Mouse (Mus musculus) cerebellum, adult 8-10 months (tissue): ENCODE measurements at regions not wholly inside any gene's neighbourhood (a gene's known extent, or its start where the extent isn't known, plus 50 kb on each side); places are given as distances from the start of the nearest gene placed in this dataset.

Experiments
- DNase-seq: peaks from one replicate; pipeline ENCODE4 v3.0.0; 2022

DNA sequence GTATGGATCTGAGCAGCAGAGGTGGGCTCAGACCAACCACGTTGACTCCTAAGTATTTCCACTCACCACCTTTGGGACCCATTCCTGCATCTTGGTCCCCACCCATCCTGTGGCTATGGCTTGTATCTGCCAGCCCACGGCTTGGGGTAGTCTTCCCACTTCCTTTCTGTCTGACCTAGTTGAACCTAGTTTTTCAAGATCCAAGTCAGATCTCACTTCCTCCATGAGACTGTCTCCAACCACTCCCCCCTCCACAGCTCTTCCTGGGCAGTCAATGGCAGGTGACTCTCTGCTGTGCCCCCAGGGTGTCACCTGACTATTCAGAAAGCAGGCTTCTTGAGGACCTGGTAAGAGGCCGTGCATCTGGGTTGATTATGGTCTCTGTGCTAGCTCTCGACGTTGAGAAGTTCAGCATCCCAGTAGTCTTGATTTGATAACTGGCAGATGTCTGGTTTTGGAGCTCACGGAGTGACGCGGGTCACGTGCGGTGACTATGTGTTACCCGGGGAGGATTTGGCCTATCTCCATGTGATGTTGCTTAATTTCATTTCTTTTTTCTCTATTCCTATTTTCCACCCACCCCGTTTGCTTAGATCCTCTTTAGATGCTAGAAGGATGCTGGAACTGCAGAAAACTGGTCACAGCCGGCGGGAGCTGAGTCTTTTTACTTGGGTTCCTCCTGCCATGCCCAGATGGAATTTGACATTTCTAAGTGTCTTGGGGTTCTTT lies 147.5 kb upstream of the Mrps10 start:
- no peak for DNase-seq

DNA sequence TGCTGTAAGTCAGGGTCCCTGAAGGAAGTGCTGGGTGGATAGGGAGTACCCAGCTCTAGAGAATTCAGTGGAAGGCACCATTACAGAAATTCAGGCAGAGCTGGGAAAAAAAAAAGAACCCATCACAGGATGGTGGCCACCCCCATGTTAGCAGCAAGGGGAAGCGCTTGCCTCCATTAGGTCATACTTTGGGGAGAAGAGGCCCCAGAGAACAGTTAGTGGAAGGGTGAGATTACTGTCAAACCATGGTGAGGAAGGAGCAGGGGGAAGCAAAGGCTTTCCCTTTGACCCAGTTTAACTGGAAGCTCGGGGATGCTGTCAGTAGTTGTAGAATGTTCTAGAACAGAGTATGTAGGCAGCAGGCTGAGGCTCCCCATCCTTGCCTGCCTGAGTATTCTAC lies 148.8 kb upstream of the Mrps10 start:
- no peak for DNase-seq

DNA sequence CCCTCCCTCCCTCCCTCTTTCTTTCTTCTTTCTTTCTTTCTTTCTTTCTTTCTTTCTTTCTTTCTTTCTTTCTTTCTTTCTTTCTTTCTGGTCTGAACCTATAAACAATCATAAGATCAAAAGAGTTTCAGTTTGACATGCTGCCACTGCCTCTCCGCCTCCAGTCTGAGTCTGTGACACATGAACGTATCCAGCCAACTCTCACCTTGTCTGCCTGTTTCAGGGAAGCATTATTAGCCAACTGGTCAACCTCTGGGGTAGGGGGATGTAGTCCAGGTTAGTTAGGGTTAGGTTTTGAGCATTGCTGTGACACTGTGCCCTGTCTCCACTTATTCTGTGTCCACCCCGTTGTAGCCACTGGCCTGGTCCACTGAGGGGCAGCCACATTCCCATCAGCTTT lies 152.2 kb upstream of the Mrps10 start:
- no peak for DNase-seq

DNA sequence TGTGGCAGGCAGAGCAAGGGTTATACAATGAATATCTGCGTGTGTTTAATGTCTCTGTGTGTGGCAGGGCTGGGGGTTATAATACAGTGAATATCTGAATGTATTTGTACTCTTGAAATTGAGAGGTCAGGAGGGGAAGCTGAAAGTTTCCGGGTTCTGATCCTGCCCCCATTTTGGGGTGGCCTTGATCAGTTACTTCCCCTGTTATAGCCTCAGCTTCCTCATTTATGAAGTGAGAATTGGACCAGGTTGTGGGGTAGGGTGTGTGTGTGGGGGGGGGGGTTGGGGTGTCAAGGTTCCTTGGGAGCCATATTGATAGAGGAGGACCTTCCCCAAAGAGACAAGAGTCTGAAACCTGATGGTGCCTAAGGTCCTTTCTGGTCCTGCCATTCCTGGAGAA lies 152.8 kb upstream of the Mrps10 start:
- no peak for DNase-seq

DNA sequence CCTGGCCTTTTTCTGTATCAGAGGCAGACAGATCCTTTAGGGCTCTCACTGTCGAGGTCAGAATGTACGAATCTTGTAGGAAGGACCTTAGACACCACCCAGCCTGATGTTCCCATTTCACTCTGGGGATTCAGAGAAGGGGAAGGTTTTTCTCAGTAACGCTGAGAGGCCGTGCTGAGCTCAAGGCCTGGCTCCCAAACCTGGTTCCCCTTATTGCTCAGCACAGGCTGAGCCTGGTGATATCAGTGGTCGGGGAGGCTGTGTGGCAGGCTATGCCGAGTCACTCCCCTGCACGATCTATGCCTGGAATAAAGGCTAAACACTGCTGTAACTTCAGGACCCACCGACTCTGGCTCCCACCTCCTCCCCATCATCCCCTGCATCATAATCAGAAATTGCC lies 154.6 kb upstream of the Mrps10 start:
- DNase-seq, result no peak

DNA sequence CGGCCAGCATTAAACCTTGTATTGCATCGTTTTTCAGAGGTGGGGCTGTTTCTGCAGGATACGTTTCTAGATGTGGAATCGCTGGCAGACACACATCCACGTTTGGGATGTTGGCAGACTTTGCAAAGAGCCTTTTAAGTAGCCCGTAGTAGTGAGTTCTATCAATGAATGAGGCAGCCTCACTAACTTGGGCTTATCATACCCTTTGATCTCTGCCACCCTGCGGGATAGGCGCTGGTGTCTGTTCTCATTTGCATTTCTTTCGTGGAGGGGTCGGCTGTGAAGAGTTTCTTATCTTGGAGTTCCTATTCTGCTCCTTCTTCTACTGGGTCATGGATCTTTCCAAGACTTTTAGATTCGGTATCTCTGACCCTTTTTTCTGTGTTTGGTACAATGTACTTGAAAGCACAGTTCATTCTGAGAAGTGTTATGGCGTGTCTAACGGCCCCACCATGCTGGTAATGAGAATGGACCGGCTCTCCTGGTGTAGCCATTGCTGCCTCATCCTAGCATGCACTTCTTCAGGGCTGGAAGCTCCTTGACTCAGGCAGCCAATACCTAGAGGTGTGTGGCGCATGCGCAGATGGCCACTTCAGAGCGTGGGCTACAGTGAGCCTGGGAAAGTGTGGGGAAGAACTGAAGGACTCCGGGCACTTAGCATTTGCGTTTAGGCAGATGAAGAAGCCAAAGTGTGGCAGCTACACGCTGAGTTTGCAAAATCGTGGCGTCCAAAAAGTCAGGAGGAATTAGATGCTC lies 158.1 kb upstream of the Mrps10 start:
- DNase-seq, result no peak

DNA sequence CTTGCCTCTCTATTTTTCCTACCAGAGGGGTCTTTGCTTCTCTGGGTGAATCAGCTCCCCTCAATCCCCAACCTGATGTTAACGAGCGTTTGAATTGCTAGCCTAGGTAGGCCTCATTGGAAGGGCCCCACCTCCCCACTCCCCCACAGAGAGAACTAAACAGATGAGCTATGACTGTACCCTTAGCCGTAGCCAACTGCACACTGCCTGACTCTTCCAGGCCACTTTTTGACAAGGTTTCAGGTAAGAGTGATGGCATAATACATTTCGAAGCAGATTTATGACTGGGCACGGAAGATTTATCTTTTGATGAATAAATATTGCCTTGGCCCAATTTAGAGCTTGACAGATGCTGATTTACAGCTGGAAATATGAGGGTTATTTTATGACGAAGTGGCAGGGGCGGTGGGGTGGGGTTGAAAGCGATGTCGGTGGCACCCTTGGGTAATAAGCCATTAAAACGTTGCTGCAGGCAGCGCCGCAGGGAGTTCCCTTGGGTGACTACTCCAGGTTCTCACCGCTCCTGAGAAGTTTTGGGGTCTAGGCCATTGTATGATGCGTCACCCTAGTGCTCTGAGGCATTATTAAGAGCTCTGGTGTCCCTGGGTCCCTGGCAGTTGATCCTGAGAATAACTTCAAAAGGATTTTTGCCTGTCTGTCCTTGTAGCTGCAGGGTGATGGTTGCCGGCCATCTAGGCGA lies 159.7 kb upstream of the Mrps10 start:
- no peak for DNase-seq

DNA sequence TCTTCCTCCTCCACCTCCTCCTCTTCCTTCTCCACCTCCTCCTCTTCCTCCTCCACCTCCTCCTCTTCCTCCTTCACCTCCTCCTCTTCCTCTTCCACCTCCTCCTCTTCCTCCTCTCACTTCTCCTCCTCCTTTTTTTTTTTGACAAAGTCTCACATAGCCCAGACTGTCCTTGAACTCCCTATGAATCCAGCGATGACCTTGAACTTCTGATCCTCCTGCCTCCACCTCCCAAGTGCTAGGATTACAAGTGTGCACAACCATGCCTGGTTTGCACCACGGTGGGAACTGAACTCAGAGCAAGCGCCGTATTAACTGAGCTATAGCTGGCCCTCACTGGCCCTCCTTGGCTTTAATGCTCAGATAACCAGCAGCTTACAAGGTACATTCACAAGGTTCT lies 161.2 kb upstream of the Mrps10 start:
- DNase-seq, result no peak

DNA sequence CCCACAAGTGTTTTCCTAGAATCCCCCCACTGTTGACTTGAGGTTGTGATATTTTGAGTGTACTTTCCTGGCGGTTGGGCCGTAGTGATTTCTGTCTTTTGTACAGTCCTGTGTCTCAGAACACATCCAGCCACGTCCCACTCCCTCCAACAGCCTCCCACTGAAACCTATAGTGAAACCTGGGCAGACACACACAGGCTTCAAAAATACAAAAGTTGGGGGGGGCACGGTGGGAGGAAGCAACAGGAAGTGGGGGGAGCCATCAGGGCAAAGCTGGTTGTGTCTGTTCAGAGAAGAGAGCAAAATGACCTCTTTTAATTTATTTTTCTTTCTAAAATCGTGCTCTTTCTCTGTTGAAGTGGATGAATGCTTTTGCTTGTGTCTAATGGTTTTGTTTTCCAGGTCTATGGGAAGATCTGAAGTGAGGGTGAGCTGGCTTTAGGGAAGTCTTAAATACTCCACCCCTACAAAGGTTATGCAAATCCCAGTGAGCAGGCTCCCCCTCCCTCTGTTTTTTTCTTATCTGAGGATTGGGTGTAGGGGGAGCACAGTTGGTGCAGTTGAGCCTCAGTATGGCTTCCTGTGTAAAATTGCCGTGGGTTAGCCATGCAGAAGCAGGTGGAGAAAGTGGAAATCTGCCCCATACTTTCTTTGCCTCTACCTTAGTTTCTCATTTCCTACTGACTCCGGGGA lies 164.1 kb upstream of the Mrps10 start:
- DNase-seq, result no peak

DNA sequence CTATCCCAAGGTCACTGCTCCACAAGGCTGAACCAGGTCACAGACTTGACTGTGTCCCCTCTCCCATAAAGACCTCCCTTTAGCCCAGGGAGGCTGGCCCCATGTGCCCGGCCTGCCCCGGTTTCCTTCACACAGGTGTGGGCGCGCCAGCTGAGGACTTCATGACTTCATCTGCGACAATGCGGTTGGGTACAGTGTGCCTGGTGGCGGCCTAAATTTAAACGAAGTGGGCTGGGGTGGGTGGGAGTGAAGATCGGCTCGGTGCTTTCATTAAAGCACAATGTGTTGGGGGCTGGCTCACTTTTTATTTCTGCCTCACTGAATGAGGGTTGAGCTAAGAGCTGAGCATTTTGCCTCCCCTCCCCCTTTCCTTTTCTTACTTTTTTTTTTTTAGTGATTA lies 169.5 kb upstream of the Mrps10 start:
- no peak for DNase-seq

DNA sequence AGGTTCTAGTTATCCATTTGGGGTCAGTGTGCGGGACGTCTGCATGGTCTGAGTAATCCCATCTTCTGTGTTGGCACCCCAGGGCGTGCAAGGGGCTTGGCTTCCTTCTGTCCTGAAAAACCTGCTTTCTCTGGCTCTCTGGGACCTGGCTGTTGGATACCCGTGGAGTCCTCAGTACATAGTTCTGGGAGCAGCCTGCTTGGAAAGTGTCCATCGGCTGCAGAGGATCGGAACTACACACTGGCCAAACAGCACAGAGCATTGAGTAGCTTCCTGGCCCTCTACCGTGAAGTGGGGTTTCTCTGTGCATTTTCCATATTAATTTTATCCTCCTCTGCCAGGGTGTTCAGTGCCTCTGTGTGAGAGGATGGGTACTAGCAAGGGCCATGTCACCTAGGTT lies 170.7 kb upstream of the Mrps10 start:
- DNase-seq, result peak; percentile 1

DNA sequence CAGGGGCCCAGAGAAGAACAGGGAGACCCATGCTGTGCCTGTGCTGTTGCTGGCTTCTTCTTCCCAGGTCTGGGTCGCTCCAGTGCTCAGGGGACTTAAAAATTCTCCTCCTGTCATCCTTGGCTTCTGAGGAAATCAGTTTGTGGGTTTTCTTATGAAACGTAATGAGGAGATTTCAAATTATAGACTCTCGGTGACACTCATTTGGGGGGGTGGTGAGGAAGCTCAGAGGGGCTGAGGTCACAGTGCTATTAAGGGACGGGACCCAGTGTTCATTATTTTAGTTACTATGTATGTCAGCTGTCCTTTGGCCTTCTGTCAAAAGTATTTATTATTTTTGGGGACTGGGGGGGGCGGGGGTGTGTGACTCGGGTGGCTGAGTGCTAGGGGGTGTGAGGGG lies 171.7 kb upstream of the Mrps10 start:
- no peak for DNase-seq

DNA sequence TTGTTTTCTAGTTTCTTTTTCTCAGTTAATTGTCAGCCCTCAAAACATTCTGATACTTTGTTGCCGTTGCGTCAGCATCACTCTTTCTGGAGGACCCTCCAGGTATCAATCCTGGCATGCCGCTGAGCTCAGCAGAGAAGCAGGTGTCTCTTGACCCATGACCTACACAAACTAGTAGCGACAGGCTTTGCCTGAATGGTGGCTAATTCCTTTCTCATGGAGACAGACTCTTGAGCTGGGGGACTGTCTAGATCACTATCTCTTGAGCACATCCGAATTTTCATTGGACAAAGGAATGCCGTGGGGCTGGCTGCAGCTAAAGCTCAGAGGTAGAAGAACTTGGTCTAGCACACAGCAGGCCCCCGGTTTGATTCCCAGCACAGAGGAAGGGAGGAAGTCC lies 172.7 kb upstream of the Mrps10 start:
- no peak for DNase-seq

DNA sequence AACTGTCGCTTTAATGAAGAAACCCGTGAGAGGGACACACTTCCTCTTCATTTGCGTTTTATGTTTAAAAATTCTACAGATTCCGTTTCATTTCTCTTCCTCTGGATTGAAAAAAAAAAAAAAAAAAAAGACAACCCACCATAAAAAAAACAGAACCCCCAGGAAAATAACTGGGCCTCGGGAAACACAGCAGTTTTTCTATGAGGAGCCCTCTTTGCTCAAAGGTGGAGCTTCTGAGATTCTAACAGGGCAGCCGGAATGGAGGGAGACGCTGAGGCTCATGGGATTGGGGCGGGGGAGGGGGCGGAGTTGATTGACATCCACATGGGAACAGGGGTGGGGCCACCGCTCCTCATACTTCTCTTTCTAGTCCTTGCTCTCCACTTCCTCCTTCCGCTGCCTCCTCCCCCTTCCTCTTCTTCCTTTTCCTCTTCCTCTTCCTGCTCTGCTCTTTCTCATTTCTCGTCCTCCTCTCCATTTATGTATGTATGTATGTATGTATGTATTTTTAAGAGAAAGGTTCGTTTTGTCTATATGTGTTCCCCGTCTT lies 174.1 kb upstream of the Mrps10 start:
- DNase-seq, result no peak

DNA sequence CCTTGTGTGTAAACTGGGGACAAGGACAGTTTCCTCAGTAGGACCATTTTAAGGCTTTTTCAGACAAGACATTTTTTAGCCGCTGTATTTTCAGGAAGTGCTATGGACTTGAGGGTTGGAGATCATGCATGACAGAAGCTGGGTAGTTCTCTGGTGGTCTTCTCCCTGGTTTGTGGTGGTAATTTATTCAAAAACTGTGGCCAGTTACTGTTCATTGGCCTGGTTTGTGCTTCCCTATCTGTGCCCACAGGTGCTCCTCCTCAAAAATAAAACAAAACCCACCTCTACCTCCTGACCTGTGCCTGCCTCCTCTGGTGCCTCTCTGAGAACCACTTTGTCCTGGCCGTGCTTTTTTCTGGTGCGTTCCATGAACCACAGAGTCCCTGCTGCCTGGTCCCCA lies 177.3 kb upstream of the Mrps10 start:
- DNase-seq, result no peak

DNA sequence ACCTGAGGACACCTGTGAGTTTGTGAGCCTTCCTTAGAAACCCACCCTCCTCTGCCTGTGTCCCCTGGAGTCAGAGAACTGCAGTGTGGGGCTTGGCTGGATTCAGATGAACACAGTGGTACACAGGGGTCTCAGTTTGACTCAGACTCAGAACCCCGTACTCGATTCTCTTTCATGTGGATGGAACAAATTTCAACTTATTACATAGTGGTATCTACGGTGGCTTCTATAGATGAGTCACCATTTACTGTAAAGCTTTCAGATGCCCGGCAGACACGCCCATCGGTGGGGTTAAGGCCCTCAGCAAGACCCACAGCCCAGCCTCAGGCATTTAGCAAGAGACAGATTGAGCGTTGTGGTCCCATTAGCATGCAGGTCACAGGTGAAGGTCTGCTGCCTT lies 178.9 kb upstream of the Mrps10 start:
- no peak for DNase-seq

DNA sequence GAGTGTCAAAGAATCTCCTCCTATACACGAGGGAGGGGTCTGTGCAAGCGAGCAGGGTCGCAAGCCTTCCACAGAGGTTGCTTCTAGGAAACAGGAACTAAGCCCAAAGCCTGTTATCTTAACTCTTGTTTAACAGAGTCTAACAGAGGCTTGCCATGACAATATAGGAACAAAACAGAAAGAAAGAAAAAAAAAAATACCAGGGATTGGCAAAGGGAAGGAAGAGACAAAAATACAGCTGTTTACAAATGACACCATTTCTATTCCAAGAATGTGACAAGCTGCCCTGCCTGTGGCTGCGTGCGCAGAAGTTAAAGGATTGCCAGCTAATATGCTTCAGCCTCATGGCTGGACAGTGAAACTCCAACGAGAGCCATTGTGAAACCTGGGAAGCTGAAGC lies 173.8 kb upstream of the Ubr2 start:
- no peak for DNase-seq

DNA sequence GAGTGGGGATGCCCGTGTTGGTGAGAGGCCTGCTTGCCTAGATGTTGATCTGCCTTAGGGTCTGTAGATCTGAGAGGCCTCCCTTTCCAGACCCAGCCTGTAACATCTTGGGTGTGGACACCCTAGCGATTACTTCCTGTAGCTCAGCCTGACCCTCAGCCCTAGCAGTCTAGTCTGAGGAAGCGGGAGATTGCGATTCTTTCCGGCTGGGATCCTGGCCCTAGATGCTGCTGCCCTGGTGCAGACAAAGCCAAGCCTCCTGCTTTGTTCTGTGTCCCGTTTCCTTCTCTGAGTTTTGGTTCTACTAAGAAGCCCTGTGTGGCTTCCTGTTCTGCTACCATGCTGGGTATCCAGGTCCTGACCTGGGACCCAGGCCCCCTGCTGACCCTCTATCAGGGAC lies 171.8 kb upstream of the Ubr2 start:
- no peak for DNase-seq

DNA sequence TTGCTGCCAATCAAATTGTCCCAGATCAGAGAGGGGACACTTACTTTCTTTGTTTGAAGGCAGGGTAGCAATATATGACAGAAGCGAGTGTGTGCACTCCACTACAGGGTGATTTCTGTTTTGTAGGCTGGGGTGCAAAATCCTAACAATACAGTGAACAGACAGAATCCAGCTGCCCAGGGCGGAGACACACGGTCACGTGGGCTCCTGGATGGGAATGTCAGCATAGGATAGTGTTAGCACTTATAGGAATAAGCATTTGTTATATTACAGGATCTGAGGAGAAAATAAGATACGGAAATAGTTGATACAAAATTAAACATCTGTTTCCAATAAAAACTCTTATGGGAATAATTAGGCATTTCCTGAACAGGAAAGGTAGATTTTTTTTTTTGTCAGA lies 169.1 kb upstream of the Ubr2 start:
- no peak for DNase-seq

DNA sequence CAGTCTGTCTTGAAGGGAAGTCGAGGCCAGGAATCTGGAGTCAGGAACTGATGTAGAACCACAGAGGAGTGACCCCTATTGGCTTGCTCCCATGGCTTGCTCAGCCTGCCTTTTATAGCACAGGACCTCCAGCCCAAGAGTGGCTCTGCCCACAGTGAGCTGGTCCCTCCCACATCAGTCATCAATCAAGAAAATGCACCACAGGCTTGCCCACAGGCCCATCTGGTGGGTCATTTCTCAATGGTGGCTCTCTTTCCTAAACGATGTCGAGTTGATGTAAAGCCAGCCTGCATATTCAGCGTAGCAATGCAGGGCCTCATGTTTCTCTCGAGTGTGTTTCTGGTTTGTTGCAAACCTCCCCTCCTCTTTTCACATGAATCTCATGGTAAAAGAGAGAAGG lies 168.3 kb upstream of the Ubr2 start:
- no peak for DNase-seq

DNA sequence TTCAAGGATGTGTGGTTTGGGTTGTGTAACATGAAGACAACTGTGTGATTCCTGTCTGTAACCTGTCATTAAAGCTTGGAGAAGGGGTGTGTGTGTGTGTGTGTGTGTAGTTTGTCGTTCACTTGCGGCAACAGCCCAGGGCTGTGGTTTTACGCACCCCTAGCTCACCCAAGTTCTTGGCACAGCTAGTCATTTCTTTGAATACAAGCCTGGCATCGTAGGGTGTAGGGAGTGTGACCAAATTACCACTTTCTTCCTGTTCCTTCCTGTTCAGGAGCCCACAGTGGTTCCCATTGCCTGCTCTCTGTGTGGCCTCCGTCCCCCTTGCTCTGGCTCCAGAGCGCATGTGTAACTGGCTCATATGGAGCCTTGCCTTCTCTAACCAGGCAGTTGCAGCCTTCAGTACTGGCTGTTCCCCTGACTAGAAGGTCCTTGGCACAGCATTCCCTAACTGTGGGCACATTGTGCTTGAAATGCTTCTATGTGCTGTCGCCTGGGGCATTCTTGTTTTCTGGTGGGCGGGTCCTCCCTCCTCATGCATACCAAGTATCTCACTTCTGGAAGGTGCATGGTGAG lies 167.4 kb upstream of the Ubr2 start:
- DNase-seq, result no peak

DNA sequence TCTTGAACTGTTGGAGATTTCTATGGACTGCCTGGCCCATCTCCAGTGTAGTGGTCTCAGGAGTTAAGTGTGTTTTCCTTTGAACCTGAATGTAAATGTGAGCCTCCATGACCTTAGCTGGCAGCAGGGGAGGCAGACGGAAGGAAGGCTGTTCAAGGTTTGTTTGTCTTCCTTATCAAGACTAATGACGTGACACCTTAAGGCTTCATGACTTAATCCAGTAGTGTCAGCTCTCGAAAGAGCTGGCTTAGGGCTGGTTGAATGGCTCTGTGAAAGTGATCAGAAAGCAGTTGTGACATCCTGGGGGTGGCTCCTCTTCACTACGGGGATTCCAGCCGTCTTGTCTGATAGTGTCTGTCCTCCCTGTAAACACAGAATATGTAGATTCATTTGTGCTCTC lies 166.0 kb upstream of the Ubr2 start:
- DNase-seq, result no peak

DNA sequence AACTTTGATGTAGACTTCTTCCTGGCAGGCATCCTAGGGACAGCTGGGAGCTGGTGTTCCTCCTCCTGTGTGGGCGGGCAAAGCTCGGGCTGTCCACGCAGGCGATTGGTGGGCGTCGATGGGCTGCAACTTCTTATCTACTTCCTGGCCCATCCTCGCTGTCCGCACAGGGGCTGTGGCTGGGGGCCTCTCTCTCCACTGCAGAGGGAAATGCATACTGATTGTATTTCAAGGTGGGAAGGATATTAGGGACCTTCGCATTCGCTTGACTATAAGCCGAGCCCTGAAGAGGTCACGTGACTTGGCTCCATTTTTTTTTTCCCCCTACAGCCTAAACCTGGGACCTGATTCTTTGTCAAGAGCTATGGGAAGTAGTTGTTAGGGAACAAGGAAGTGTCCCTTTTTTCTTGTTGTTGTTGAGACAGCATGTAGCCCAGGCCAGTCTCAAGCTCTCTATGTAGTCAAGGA lies 164.4 kb upstream of the Ubr2 start:
- no peak for DNase-seq
